Comparison of ENCODE assay signal across 16 mouse cellular contexts in genomic region chr5:123005716-123006592, GRCm38 (mm10). TPM values are rescaled to one million over a fixed set of nuclear protein-coding genes. Genes with fewer than 3 reads are reported as not detected.
DNase-seq lines count a peak whose midpoint lies in the region; ATAC-seq lines count a peak whose summit lies in the region.
"Had no signal": no experiment of that assay in that cellular context is flagged by ENCODE, and none has a peak within 500 bp of the region (broad histone marks: within the 10 kb centered on the region; RNA-seq: fewer than 3 reads in every experiment).

No protein-coding gene starts in this region.

- H3K4me3 ChIP-seq in forebrain, embryonic 14.5 days (ENCODE audit: low read depth, low read length) = no peak overlapping the region
- 0 out of 2 replicates have a peak overlapping the region, but pooled peaks have one; percentile 3 for H3K4me3 ChIP-seq in midbrain, embryonic 14.5 days (replicated peaks; ENCODE audit: low read depth, low read length)
- H3K4me3 ChIP-seq: liver, embryonic 13.5 days had no signal

- H3K27me3 ChIP-seq in forebrain, embryonic 14.5 days (replicated peaks; ENCODE audit: control insufficient read depth, insufficient read depth, low read length) = no peaks in the 10 kb centered on the region
- H3K27me3 ChIP-seq in midbrain, embryonic 14.5 days (ENCODE audit: control insufficient read depth, insufficient read depth, low read length) = no peaks in the 10 kb centered on the region

- H3K36me3 ChIP-seq in forebrain, embryonic 14.5 days (ENCODE audit: control insufficient read depth, insufficient read depth, low read length) = no peaks in the 10 kb centered on the region
- H3K36me3 ChIP-seq in midbrain, embryonic 14.5 days (ENCODE audit: control insufficient read depth, insufficient read depth, low read length) = no peaks in the 10 kb centered on the region
- H3K36me3 ChIP-seq: G1E; liver, embryonic 13.5 days had no signal

- peaks cover 13% of the 10 kb centered on the region for H3K4me1 ChIP-seq in forebrain, embryonic 14.5 days (ENCODE audit: control insufficient read depth, insufficient read depth, low read length)
- 0 out of 2 replicates have a peak, but pooled peaks cover 5% of the 10 kb centered on the region for H3K4me1 ChIP-seq in midbrain, embryonic 14.5 days (ENCODE audit: control insufficient read depth, insufficient read depth, low read length)

- peak; percentile 83 for ATAC-seq in forebrain, embryonic 14.5 days
- no peak for ATAC-seq in midbrain, embryonic 14.5 days (ENCODE audit: low FRiP score, low TSS enrichment)
- no peak for ATAC-seq in monocyte, adult 5-6 weeks (replicated peaks; ENCODE audit: insufficient number of reproducible peaks, low FRiP score, low TSS enrichment, poor library complexity, severe bottlenecking)

- 51% methylated on average over 19 of the region's 19 CpGs for WGBS in forebrain, embryonic 14.5 days
- WGBS in midbrain, embryonic 14.5 days = 56% methylated on average over 19 of the region's 19 CpGs

- no peaks in the 10 kb centered on the region for H3K9me3 ChIP-seq in forebrain, embryonic 14.5 days (replicated peaks; ENCODE audit: control insufficient read depth, low read length)
- H3K9me3 ChIP-seq in midbrain, embryonic 14.5 days (ENCODE audit: control insufficient read depth, low read length) = no peaks in the 10 kb centered on the region
- H3K9me3 ChIP-seq: G1E; liver, embryonic 13.5 days had no signal

- peak; percentile 62 for DNase-seq in cerebellum, adult 11-12 months
- DNase-seq in cerebellum, adult 9-10 months = no peak
- DNase-seq in left cerebral cortex, postnatal 4 days = peak; percentile 80
- no peak for DNase-seq in left cerebral cortex, adult 9 months (ENCODE audit: low spot score in 2 of 2)
- DNase-seq in forebrain, embryonic 14.5 days (ENCODE audit: low spot score) = peak; percentile 83
- peak; percentile 51 for DNase-seq in midbrain, embryonic 14.5 days
- no peak for DNase-seq in urinary bladder, postnatal 10 days (ENCODE audit: low spot score)
- DNase-seq: heart, postnatal 14 days; liver, embryonic 13.5 days; thymus, postnatal 4 days had no signal

- intact Hi-C loops in left cerebral cortex, postnatal 4 days (cut with DNase I) = no loop called here

- 0 out of 2 replicates have a peak overlapping the region, but pooled peaks have one; percentile 4 for H3K9ac ChIP-seq in forebrain, embryonic 14.5 days (ENCODE audit: low read length)
- peak overlapping the region; percentile 29; the same call in 1 of the 2 replicates for H3K9ac ChIP-seq in midbrain, embryonic 14.5 days (replicated peaks; ENCODE audit: low read length)
- H3K9ac ChIP-seq: liver, embryonic 13.5 days had no signal

- peak overlapping the region; percentile 23; the same call in 1 of the 2 replicates for H3K4me2 ChIP-seq in forebrain, embryonic 14.5 days (ENCODE audit: low read length)
- H3K4me2 ChIP-seq in midbrain, embryonic 14.5 days (ENCODE audit: low read length) = 0 out of 2 replicates have a peak overlapping the region, but pooled peaks have one; percentile 8
- H3K4me2 ChIP-seq: liver, embryonic 13.5 days had no signal

- peak overlapping the region; percentile 93 for H3K27ac ChIP-seq in forebrain, embryonic 14.5 days (ENCODE audit: low read depth, low read length)
- H3K27ac ChIP-seq in midbrain, embryonic 14.5 days (replicated peaks; ENCODE audit: low read depth, low read length) = peak overlapping the region; percentile 52
- H3K27ac ChIP-seq: liver, embryonic 13.5 days had no signal

RNA-seq across cellular contexts. Expression of gene Orai1, which starts 8.9 kb away (rescaled TPM):
- total RNA-seq in left cerebral cortex, postnatal 4 days (2021) = 10 to 100 TPM; 13.2 to 14.2 TPM
- polyA plus RNA-seq in forebrain, embryonic 14.5 days (2014; fragmentation: Nextera tagmentation; extraction: Ambion mirVana) = 13.3 and 13.8 TPM in 2 replicates
- 12.9 and 14.0 TPM in 2 replicates for polyA plus RNA-seq in midbrain, embryonic 14.5 days (2014; fragmentation: Nextera tagmentation; extraction: Ambion mirVana)
- 14.6 to 21.8 TPM (median 17.2 TPM) in 3 replicates for total RNA-seq in monocyte, adult 5-6 weeks (2017)

RNA-seq across cellular contexts. Expression of gene Kdm2b, which starts 16.3 kb away (rescaled TPM):
- 100 to 1,000 TPM; 140 to 144 TPM for total RNA-seq in left cerebral cortex, postnatal 4 days (2021)
- 73.8 and 94.1 TPM in 2 replicates for polyA plus RNA-seq in forebrain, embryonic 14.5 days (2014; fragmentation: Nextera tagmentation; extraction: Ambion mirVana)
- 83.3 and 99.9 TPM in 2 replicates for polyA plus RNA-seq in midbrain, embryonic 14.5 days (2014; fragmentation: Nextera tagmentation; extraction: Ambion mirVana)
- total RNA-seq in monocyte, adult 5-6 weeks (2017) = 24.1 to 26.8 TPM (median 25.5 TPM) in 3 replicates

RNA-seq across cellular contexts. Expression of gene Morn3, which starts 40.9 kb away (rescaled TPM):
- not detected for total RNA-seq in left cerebral cortex, postnatal 4 days (2021)
- 0.63 and 0.83 TPM in 2 replicates for polyA plus RNA-seq in forebrain, embryonic 14.5 days (2014; fragmentation: Nextera tagmentation; extraction: Ambion mirVana)
- not detected in 2 replicates for polyA plus RNA-seq in midbrain, embryonic 14.5 days (2014; fragmentation: Nextera tagmentation; extraction: Ambion mirVana)
- total RNA-seq in monocyte, adult 5-6 weeks (2017) = not detected in 3 replicates
- total RNA-seq: adrenal gland, adult 18-20 months; common myeloid progenitor, adult 5-6 weeks; G1E; megakaryocyte progenitor cell, adult 5-6 weeks had no signal
- polyA plus RNA-seq: G1E; liver, embryonic 13.5 days; spleen, adult 2 months had no signal

Comparison
In these comparisons a context has a peak if more than half of its experiments do, and no peak if none do; other contexts are left out.
1. DNase-seq: peak in cerebellum, adult 11-12 months (single experiment), left cerebral cortex, postnatal 4 days (single experiment), forebrain, embryonic 14.5 days (single experiment) and midbrain, embryonic 14.5 days (single experiment); none in cerebellum, adult 9-10 months (single experiment), left cerebral cortex, adult 9 months (0 of 2) and urinary bladder, postnatal 10 days (single experiment).